Mouse (Mus musculus) cerebellum, adult (tissue): ENCODE measurements at regions not wholly inside any gene's neighbourhood (a gene's known extent, or its start where the extent isn't known, plus 50 kb on each side); places are given as distances from the start of the nearest gene placed in this dataset.
A peak's percentile ranks its signal among the peaks of the same experiment; 100 is the strongest.

Experiments
- ATAC-seq: cut with Nextera tagmentation; 2 replicates; pipeline ENCODE4 v1.9.2; 2017; ENCODE audit warnings: mild to moderate bottlenecking, moderate library complexity, mixed read lengths; ENCODE audit not compliant: insufficient number of reproducible peaks, low FRiP score, low TSS enrichment

- ATAC-seq: no peak
Observed at GRCm38 (mm10) chr17:80891656-80892055, 52.8 kb upstream of the Tmem178 start.

GRCm38 (mm10) chr17:80889095-80889494 lies 55.3 kb upstream of the Tmem178 start:
- ATAC-seq: no peak

GRCm38 (mm10) chr17:80887749-80888119 lies 56.7 kb upstream of the Tmem178 start:
- ATAC-seq: no peak

GRCm38 (mm10) chr17:80887021-80887748 lies 57.2 kb upstream of the Tmem178 start:
- ATAC-seq: peak; percentile 59

- ATAC-seq: 0 out of 2 replicates have a peak, but pooled peaks have one; percentile 9
Observed at GRCm38 (mm10) chr17:80886211-80886701, 58.2 kb upstream of the Tmem178 start.

- no peak for ATAC-seq
Observed at GRCm38 (mm10) chr17:80885706-80886105, 58.7 kb upstream of the Tmem178 start.

- no peak for ATAC-seq
Observed at GRCm38 (mm10) chr17:80884886-80885285, 59.5 kb upstream of the Tmem178 start.

- no peak for ATAC-seq
Observed at GRCm38 (mm10) chr17:80882476-80882875, 62.0 kb upstream of the Tmem178 start.

GRCm38 (mm10) chr17:80880325-80880724 lies 64.1 kb upstream of the Tmem178 start:
- no peak for ATAC-seq

GRCm38 (mm10) chr17:80875352-80876044 lies 68.9 kb upstream of the Tmem178 start:
- ATAC-seq: peak; percentile 94

- ATAC-seq: no peak
Observed at GRCm38 (mm10) chr17:80870965-80871364, 73.5 kb upstream of the Tmem178 start.

GRCm38 (mm10) chr17:80862338-80862737 lies 82.1 kb upstream of the Tmem178 start:
- no peak for ATAC-seq

- peak; percentile 91 for ATAC-seq
Observed at GRCm38 (mm10) chr17:80846996-80847810, 97.2 kb upstream of the Tmem178 start.

GRCm38 (mm10) chr17:80845349-80845748 lies 99.1 kb upstream of the Tmem178 start:
- no peak for ATAC-seq

GRCm38 (mm10) chr17:80841903-80842302 lies 102.5 kb upstream of the Tmem178 start:
- no peak for ATAC-seq

GRCm38 (mm10) chr17:80840896-80841295 lies 103.5 kb upstream of the Tmem178 start:
- no peak for ATAC-seq

GRCm38 (mm10) chr17:80840452-80840851 lies 104.0 kb upstream of the Tmem178 start:
- no peak for ATAC-seq

- ATAC-seq: no peak
Observed at GRCm38 (mm10) chr17:80834701-80835100, 106.4 kb upstream of the Map4k3 start.

GRCm38 (mm10) chr17:80834176-80834517 lies 105.9 kb upstream of the Map4k3 start:
- ATAC-seq: no peak

GRCm38 (mm10) chr17:80833355-80834175 lies 105.3 kb upstream of the Map4k3 start:
- no peak for ATAC-seq
